Mouse (Mus musculus): Measurements from ENCODE around the gene Micall2. TPM values are rescaled to one million over a fixed set of nuclear protein-coding genes. Genes with fewer than 3 reads are reported as not detected.
"Not testable (repeated sequence)": the region's sequence is repeated elsewhere in the genome, so short reads cannot be mapped to it uniquely, and the experiment has no call there.

The Micall2 gene
- total RNA-seq, 2 experiments from 2014 or later = 5.7 to 13.2 TPM

DNA sequence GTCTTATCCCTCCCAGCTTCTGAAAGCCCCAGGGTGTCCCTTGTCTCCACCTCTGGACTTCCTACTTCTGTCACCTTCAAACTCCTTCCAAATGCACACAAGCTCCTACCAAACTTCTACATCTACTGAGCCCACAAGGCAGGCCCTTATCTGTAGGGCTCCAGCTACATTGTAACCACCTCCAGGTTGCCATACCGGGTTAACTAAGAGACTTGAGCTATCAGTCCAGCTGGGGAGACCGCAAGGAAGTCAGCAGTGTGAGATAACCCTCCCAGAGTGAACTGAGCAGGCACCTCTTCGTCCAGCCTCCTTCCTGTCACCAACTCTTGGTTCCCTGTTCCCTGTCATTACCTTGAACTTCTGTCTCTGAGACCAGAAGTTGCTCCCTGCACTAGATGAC, 2.1 kb downstream of the Micall2 start:
- ATAC-seq (replicated peaks; ENCODE audit: low FRiP score, low TSS enrichment, poor library complexity, severe bottlenecking) = peak; percentile 75

DNA sequence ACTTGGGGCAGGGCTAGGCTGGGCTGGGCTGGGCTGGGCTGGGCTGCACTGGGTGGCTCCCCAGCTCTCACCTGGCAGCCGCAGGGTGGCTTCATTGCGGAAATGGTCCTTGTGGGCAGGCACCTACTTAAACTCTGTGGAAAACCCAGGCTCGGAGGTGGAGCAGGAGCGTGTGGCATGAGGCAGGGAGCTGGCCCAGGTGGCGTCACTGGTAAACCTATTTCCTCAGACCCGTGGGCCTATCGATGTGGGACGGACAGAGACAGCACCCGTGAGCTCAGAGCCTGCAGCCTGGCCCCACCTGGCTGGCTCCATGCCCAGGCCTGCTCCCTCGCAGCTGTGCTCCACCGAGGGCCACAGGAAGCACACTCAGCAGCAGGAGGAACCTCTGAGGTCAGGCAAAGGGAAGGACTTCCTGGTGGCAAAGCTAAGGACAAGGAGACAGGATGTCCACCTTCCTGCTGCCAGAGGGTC, 3.5 kb downstream of the Micall2 start:
- no peak for ATAC-seq (replicated peaks; ENCODE audit: low FRiP score, low TSS enrichment, poor library complexity, severe bottlenecking)

GRCm38 (mm10) chr5:139730712-139731486, 5.2 kb downstream of the Micall2 start:
- no peak for ATAC-seq (replicated peaks; ENCODE audit: low FRiP score, low TSS enrichment, poor library complexity, severe bottlenecking)

DNA sequence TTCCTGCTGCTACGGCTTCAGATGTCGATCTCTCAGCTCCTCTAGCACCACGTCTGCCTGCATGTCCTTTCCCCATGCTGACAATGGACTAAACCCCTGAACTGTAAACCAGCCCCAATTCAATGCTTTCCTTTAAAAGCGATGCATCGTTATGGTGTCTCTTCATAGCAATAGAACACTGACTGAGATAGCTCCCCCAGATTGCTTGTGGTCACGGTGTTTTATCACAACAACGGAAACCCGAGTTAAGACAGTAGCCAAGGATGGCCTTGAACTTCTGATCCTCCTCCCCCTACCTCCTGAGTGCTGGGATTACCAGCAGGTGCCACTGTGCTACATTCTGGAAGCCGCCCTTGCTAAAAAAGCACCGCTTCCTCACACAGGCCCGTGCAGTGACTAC, 8.9 kb downstream of the Micall2 start:
- peak; percentile 19; the same call in 1 of the 2 replicates for ATAC-seq (replicated peaks; ENCODE audit: low FRiP score, low TSS enrichment, poor library complexity, severe bottlenecking)

GRCm38 (mm10) chr5:139726186-139726585, 9.9 kb downstream of the Micall2 start:
- ATAC-seq (replicated peaks; ENCODE audit: low FRiP score, low TSS enrichment, poor library complexity, severe bottlenecking) = no peak

- no peak for ATAC-seq (replicated peaks; ENCODE audit: low FRiP score, low TSS enrichment, poor library complexity, severe bottlenecking)
Observed at GRCm38 (mm10) chr5:139724336-139725116, 11.6 kb downstream of the Micall2 start.

GRCm38 (mm10) chr5:139723113-139723512, 13.0 kb downstream of the Micall2 start:
- no peak for ATAC-seq (replicated peaks; ENCODE audit: low FRiP score, low TSS enrichment, poor library complexity, severe bottlenecking)

DNA sequence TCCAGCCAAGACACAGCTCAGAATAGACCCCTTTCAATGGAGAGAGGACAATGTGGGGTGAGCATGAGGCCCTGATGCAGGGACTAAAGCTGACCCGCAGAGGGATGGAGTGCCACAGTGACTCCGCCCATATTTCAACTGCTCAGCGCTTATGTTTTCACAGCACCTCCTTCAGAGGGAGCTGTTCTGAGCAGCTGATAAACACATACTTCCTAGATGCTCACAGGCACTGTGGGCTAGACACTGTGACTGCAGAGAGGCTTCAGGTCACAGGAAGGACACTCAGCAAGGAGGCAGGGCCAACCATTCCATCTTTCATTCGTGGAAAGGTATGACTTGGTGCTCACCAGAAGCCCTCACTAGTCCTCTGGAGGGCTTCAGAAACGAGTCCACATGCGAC, 13.4 kb downstream of the Micall2 start:
- ATAC-seq (replicated peaks; ENCODE audit: low FRiP score, low TSS enrichment, poor library complexity, severe bottlenecking) = peak; percentile 73

GRCm38 (mm10) chr5:139718949-139719348, 17.2 kb downstream of the Micall2 start:
- no peak for ATAC-seq (replicated peaks; ENCODE audit: low FRiP score, low TSS enrichment, poor library complexity, severe bottlenecking)

DNA sequence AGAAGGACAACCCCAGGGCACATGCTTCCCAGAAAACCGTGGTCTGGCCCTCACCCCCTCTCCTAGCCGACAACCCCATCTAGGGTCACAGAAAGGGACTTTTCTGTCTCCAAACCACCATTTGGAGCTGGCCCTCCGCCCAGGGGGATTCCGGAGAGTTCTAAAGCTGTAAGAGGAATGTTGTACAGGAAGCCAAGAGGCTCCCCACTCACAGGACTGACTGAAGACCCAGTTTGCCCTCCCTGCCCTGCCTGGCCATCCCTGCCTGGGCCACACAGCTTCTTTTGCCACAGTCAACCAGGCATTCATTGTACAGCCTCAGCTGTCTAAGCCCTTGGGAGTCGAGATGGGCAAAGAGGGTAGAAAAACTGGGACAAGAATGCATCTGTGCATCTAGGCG, 17.6 kb downstream of the Micall2 start:
- no peak for ATAC-seq (replicated peaks; ENCODE audit: low FRiP score, low TSS enrichment, poor library complexity, severe bottlenecking)

- ATAC-seq (replicated peaks; ENCODE audit: low FRiP score, low TSS enrichment, poor library complexity, severe bottlenecking) = peak; percentile 54
Observed at GRCm38 (mm10) chr5:139717723-139718122, 18.4 kb downstream of the Micall2 start.

- ATAC-seq (replicated peaks; ENCODE audit: low FRiP score, low TSS enrichment, poor library complexity, severe bottlenecking) = no peak
Observed at GRCm38 (mm10) chr5:139706496-139706895, 29.6 kb downstream of the Micall2 start.

- peak; percentile 73 for ATAC-seq (replicated peaks; ENCODE audit: low FRiP score, low TSS enrichment, poor library complexity, severe bottlenecking)
Observed at GRCm38 (mm10) chr5:139702905-139703304, 33.2 kb downstream of the Micall2 start.

GRCm38 (mm10) chr5:139702236-139702635, 33.9 kb downstream of the Micall2 start:
- ATAC-seq (replicated peaks; ENCODE audit: low FRiP score, low TSS enrichment, poor library complexity, severe bottlenecking) = peak; percentile 71

- ATAC-seq (replicated peaks; ENCODE audit: low FRiP score, low TSS enrichment, poor library complexity, severe bottlenecking) = no peak
Observed at GRCm38 (mm10) chr5:139696954-139697353, 39.2 kb downstream of the Micall2 start.

DNA sequence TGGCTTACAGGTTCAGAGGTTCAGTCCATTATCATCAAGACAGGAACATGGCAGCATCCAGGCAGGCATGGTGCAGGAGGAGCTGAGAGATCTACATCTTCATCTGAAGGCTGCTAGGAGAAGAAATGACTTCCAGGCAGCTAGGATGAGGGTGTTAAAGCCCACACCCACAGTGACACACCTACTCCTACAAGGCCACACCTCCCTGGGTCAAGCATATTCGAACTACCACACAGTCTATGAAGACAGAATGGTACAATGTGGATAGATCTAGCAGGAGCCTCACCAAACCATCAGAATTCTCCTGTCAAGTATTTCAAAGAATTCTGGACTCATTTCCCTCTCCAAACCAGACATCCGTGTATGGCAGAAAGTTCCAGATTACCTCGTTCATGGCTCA, 40.3 kb downstream of the Micall2 start:
- not testable (repeated sequence) for ATAC-seq (replicated peaks; ENCODE audit: low FRiP score, low TSS enrichment, poor library complexity, severe bottlenecking)

DNA sequence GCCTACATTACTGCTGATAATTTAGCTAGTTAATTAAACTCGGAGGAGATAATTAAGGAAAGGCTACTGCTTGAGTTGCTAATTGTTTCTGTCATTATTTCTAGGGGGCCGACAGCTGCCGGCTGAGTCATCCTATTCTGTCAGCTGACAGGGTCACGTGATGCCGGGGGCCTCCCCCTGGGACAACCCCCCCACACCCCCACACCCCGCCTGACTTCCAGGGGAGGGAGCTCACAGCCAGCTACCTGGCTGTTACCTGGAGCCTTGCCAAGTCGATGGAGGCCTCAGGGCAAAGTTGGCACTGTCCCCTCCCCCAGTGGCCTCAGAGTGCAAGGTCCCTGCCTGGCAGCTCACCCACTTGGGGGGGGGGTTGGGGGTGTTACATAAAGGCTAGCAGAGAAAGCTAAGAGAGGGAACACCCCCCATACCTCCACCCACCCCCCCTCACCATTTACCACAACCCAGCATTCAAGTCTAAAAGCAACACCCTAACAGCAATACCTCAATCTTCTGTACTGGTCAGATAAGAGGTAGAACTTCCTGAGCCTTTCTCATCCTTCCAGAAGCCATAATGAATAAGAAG, 41.1 kb downstream of the Micall2 start:
- peak; percentile 70 for ATAC-seq (replicated peaks; ENCODE audit: low FRiP score, low TSS enrichment, poor library complexity, severe bottlenecking)

DNA sequence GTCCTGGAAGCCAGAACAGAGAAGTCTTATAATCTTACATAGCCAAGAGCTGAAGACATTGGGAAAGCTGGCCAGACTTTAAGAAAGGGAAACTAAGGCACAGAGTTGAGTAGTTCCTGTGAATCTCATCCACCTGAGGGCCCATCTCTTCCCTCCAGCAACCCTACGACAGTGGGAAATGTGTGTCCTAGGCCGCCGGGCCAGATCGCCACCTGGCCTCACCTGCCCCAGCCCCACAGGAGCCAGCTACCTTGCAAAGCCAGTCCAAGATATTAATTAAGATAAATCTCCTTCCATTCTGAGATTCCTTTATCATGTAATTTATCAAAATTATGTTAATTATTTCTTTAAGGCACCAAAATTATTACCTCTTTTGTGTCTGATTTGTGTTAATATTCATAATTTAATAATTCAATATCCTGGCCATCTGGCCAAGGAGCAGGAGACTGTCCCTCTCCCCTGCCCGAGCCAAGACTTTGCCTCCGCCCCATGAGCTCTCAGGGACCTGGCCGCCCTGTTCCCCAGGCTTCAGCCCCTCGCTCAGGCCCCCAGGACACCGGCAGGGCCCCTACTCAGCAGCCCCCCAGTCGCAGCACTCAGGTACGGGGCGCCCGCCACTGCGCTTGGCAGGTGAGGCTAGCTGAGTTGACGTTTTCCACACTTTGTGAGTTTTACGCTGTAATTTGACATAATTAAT, 41.7 kb downstream of the Micall2 start:
- ATAC-seq (replicated peaks; ENCODE audit: low FRiP score, low TSS enrichment, poor library complexity, severe bottlenecking) = no peak

DNA sequence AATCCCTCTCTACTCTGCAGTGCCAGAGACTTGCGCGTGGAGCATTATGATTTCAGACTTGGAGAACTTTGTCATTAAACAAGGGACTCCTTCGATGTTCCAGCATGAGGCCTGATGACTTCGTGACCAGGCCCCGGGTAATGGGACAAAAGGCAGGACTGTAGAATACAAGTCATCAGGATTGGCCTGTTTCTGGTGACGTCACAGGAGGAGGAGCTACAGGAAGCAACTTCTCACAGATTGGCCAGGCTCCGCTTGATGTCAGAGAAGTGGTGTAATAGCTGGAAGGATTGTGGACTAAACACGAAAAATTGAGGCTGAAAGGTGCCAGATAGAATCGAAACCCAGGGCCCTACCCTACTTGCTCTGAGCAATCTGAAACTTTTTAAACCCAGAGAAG, 45.3 kb downstream of the Micall2 start:
- ATAC-seq (replicated peaks; ENCODE audit: low FRiP score, low TSS enrichment, poor library complexity, severe bottlenecking) = no peak

GRCm38 (mm10) chr5:139688356-139688755, 47.8 kb downstream of the Micall2 start:
- no peak for ATAC-seq (replicated peaks; ENCODE audit: low FRiP score, low TSS enrichment, poor library complexity, severe bottlenecking)

All from megakaryocyte-erythroid progenitor cell, adult 5-6 weeks (primary cell).